Mouse (Mus musculus): ENCODE measurements around the gene Dennd6b. TPM values are rescaled to one million over a fixed set of nuclear protein-coding genes. Genes with fewer than 3 reads are reported as not detected.

Dennd6b gene
- 27.7 and 37.3 TPM in 2 replicates for polyA plus RNA-seq (2016; fragmentation: Nextera tagmentation; extraction: Ambion mirVana)

- no peaks in the 10 kb centered on the region for H3K27me3 ChIP-seq (ENCODE audit: low read depth, poor library complexity, severe bottlenecking)
- WGBS: under 1% methylated on average over 38 of the region's 38 CpGs
- H3K27ac ChIP-seq (replicated peaks): peak within 1 kb of the TSS; percentile 99
- H3K4me1 ChIP-seq: peaks cover 23% of the 10 kb centered on the region
- H3K36me3 ChIP-seq: peaks cover 13% of the 10 kb centered on the region
- H3K4me3 ChIP-seq: peak within 1 kb of the TSS; percentile 93
- DNase-seq (ENCODE audit: low spot score): peak; percentile 96
- no peaks in the 10 kb centered on the region for H3K9me3 ChIP-seq (replicated peaks)
Observed at GRCm38 (mm10) chr15:89196313-89196706, at the start of gene Dennd6b. Gene Dennd6b (minus strand): TSS chr15:89196496.

DNA sequence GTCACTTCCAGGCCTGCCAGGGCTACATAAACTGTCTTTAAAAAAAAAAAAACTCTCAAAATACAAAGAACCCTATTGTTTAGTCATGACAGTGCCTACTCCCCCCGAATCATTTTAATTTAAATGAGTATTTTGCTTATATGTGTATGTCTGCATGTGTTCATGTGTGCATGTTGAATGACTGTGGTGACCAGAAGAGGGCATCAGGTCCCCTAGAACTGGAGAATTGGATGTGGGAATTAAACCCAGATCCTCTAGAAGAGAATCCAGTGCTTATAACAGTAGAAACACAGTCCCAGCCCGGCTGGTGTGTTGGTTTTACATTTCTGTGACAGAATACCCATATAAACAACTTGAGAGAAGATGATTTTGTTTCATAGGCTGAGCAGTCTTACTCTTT lies 44.7 kb upstream of the Dennd6b start:
- H3K36me3 ChIP-seq: peaks cover 55% of the 10 kb centered on the region
- H3K4me3 ChIP-seq: no peak overlapping the region
- no peak for DNase-seq (ENCODE audit: low spot score)
- H3K4me1 ChIP-seq: no peaks in the 10 kb centered on the region
- H3K9me3 ChIP-seq (replicated peaks): no peaks in the 10 kb centered on the region
- H3K27me3 ChIP-seq (ENCODE audit: low read depth, poor library complexity, severe bottlenecking): no peaks in the 10 kb centered on the region
- H3K27ac ChIP-seq (replicated peaks): no peak overlapping the region
- WGBS: 81% methylated on average over 2 of the region's 2 CpGs

DNA sequence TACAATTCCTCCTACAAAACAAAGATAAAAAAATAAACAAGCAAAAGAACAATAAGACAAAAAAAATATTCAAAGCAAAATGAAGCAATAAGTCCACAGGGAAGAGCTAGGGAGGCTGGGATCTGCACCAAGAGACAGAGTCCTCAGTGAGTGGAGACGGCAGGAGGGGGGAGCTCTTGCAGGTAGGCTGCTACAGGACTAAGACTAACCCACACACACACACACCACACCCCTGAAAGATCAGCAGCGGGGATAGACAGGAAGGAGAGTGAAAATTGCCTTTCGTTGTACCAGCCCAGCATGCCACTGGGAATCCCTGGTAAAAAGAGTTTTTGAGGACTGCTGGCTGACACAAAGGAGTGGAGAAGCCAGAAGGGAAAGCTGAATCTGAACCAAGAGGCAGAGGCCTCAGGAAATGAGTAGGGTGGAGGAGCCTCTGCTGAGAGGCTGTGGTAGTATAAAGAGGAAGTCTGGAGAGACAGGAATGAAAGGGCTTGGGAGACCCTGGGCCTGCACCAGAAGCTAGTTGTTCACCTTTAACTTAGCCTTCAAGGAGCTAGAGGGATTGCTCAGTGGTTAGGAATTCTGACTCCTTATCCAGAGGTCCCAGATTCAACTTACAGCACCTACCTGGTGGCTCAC lies 43.6 kb upstream of the Dennd6b start:
- no peak for DNase-seq (ENCODE audit: low spot score)
- WGBS: 63% methylated on average over 3 of the region's 3 CpGs
- no peak overlapping the region for H3K4me3 ChIP-seq
- no peaks in the 10 kb centered on the region for H3K4me1 ChIP-seq
- peaks cover 54% of the 10 kb centered on the region for H3K36me3 ChIP-seq
- no peaks in the 10 kb centered on the region for H3K9me3 ChIP-seq (replicated peaks)
- H3K27ac ChIP-seq (replicated peaks): no peak overlapping the region
- H3K27me3 ChIP-seq (ENCODE audit: low read depth, poor library complexity, severe bottlenecking): no peaks in the 10 kb centered on the region

- Histone ChIP-seq H3K4me3 (no peak overlapping the region), H3K27me3 (ENCODE audit: low read depth, poor library complexity, severe bottlenecking) (no peaks in the 10 kb centered on the region), H3K9me3 (replicated peaks) (no peaks in the 10 kb centered on the region), H3K4me1 (no peaks in the 10 kb centered on the region), H3K27ac (replicated peaks) (no peak overlapping the region), H3K36me3 (peaks cover 30% of the 10 kb centered on the region)
- WGBS: 89% methylated on average over 4 of the region's 4 CpGs
- DNase-seq (ENCODE audit: low spot score): no peak
Observed at GRCm38 (mm10) chr15:89234052-89234451, 37.8 kb upstream of the Dennd6b start.

DNA sequence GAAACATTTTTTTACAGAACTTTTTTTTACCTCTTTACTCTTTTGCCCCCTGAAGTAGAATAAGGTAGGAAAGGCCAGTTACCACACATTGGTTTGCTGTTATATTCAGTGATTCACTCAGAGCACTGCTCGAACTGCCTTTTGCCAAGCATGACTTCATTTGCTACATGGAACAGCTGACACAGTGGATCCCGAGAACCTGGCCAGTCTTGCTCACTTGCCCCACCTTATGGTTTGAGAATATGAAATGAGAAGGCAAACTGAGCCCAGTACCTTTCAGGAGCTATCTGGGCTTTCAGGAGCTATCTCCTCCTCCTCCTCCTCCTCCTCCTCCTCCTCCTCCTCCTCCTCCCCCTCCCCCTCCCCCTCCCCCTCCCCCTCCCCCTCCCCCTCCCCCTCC lies 37.3 kb upstream of the Dennd6b start:
- Histone ChIP-seq H3K27me3 (ENCODE audit: low read depth, poor library complexity, severe bottlenecking) (no peaks in the 10 kb centered on the region), H3K27ac (replicated peaks) (no peak overlapping the region), H3K4me1 (no peaks in the 10 kb centered on the region), H3K36me3 (peaks cover 30% of the 10 kb centered on the region), H3K9me3 (replicated peaks) (no peaks in the 10 kb centered on the region), H3K4me3 (no peak overlapping the region)
- no peak for DNase-seq (ENCODE audit: low spot score)
- WGBS: 65% methylated on average over 2 of the region's 2 CpGs

GRCm38 (mm10) chr15:89215611-89216233 lies 19.4 kb upstream of the Dennd6b start:
- H3K4me3 ChIP-seq: no peak overlapping the region
- 0 out of 2 replicates have a peak, but pooled peaks cover 4% of the 10 kb centered on the region for H3K9me3 ChIP-seq (replicated peaks)
- 91% methylated on average over 2 of the region's 2 CpGs for WGBS
- peaks cover 24% of the 10 kb centered on the region for H3K36me3 ChIP-seq
- no peaks in the 10 kb centered on the region for H3K27me3 ChIP-seq (ENCODE audit: low read depth, poor library complexity, severe bottlenecking)
- H3K4me1 ChIP-seq: peaks cover 18% of the 10 kb centered on the region
- no peak for DNase-seq (ENCODE audit: low spot score)
- H3K27ac ChIP-seq (replicated peaks): no peak overlapping the region

- 95% methylated on average over 3 of the region's 3 CpGs for WGBS
- no peak overlapping the region for H3K4me3 ChIP-seq
- no peak for DNase-seq (ENCODE audit: low spot score)
Observed at GRCm38 (mm10) chr15:89214953-89215352, 18.7 kb upstream of the Dennd6b start.

GRCm38 (mm10) chr15:89213517-89213916 lies 17.2 kb upstream of the Dennd6b start:
- H3K36me3 ChIP-seq: peaks cover 24% of the 10 kb centered on the region
- H3K27ac ChIP-seq (replicated peaks): no peak overlapping the region
- no peak for DNase-seq (ENCODE audit: low spot score)
- 96% methylated on average over 3 of the region's 3 CpGs for WGBS
- H3K4me1 ChIP-seq: peaks cover 25% of the 10 kb centered on the region
- peak overlapping the region; percentile 20; the same call in 1 of the 2 replicates for H3K4me3 ChIP-seq
- H3K27me3 ChIP-seq (ENCODE audit: low read depth, poor library complexity, severe bottlenecking): no peaks in the 10 kb centered on the region
- 0 out of 2 replicates have a peak, but pooled peaks cover 4% of the 10 kb centered on the region for H3K9me3 ChIP-seq (replicated peaks)

More at GRCm38 (mm10) chr15:89214953-89215352, 18.7 kb upstream of the Dennd6b start:
- H3K4me1 ChIP-seq: peaks cover 22% of the 10 kb centered on the region
- H3K27ac ChIP-seq (replicated peaks): no peak overlapping the region
- peaks cover 24% of the 10 kb centered on the region for H3K36me3 ChIP-seq
- H3K27me3 ChIP-seq (ENCODE audit: low read depth, poor library complexity, severe bottlenecking): no peaks in the 10 kb centered on the region
- H3K9me3 ChIP-seq (replicated peaks): 0 out of 2 replicates have a peak, but pooled peaks cover 4% of the 10 kb centered on the region

- 52% methylated on average over 6 of the region's 6 CpGs for WGBS
- Histone ChIP-seq H3K4me3 (peak overlapping the region; percentile 83), H3K27ac (replicated peaks) (peak overlapping the region; percentile 98), H3K9me3 (replicated peaks) (0 out of 2 replicates have a peak, but pooled peaks cover 4% of the 10 kb centered on the region), H3K4me1 (peaks cover 25% of the 10 kb centered on the region), H3K36me3 (peaks cover 22% of the 10 kb centered on the region), H3K27me3 (ENCODE audit: low read depth, poor library complexity, severe bottlenecking) (no peaks in the 10 kb centered on the region)
- DNase-seq (ENCODE audit: low spot score): no peak
Observed at GRCm38 (mm10) chr15:89212495-89212894, 16.2 kb upstream of the Dennd6b start.

- Histone ChIP-seq H3K9me3 (replicated peaks) (0 out of 2 replicates have a peak, but pooled peaks cover 4% of the 10 kb centered on the region), H3K4me3 (peak overlapping the region; percentile 83), H3K36me3 (peaks cover 16% of the 10 kb centered on the region), H3K27me3 (ENCODE audit: low read depth, poor library complexity, severe bottlenecking) (no peaks in the 10 kb centered on the region), H3K27ac (replicated peaks) (peak overlapping the region; percentile 98), H3K4me1 (peaks cover 25% of the 10 kb centered on the region)
- WGBS: 1% methylated on average over 35 of the region's 35 CpGs
- no peak for DNase-seq (ENCODE audit: low spot score)
Observed at GRCm38 (mm10) chr15:89211716-89212461, 15.6 kb upstream of the Dennd6b start.

DNA sequence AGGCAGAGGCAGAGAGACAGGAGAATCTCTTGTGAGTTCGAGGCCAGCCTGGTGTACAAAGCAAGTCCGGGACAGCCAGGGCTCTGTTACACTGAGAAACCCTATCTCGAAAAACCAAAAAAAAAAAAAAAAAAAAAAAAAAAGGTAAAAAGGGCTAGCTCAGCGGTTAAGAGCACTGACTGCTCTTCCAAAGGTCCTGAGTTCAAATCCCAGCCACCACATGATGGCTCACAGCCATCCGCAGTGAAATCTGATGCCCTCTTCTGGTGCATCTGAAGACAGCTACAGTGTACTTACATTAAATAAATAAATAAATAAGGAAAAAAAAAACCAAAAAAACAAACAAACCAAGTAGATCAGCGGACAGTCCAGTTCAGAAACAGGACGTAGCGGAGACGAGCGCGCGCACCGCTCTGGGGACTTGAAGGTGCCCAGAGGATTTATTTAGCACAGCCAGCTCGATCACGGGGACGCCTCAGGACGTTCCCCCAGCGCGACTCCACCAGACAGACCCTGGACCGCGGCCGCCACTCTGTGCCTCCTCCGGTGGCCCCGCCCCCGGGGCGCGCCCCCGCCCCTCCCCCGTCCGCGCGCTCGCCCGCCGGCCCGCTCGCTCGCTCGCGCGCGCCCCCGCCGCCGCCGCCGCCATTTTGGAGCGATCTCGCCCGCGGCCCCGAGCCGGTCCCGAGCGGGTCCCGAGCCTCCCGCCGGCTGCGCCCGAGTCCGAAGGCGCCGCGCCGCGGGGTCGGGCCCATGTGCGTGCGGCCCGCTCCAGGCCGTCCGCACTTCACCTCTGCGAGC lies 14.8 kb upstream of the Dennd6b start, which contains the start of gene Ppp6r2:
Gene Ppp6r2 (plus strand): TSS at position 639 of the 801 bp plus-strand sequence.
- Histone ChIP-seq H3K27ac (replicated peaks) (peak within 1 kb of the TSS; percentile 98), H3K4me1 (peaks cover 25% of the 10 kb centered on the region), H3K9me3 (replicated peaks) (no peaks in the 10 kb centered on the region), H3K27me3 (ENCODE audit: low read depth, poor library complexity, severe bottlenecking) (no peaks in the 10 kb centered on the region), H3K4me3 (peak within 1 kb of the TSS; percentile 83), H3K36me3 (peaks cover 9% of the 10 kb centered on the region)
- peak; percentile 89 for DNase-seq (ENCODE audit: low spot score)
- 3% methylated on average over 67 of the region's 73 CpGs for WGBS

Data from midbrain, embryonic 10.5 days (tissue).